Mouse (Mus musculus) megakaryocyte progenitor cell, adult 5-6 weeks (primary cell): Measurements from ENCODE around the gene Fam151a. TPM values are rescaled to one million over a fixed set of nuclear protein-coding genes. Genes with fewer than 3 reads are reported as not detected.
"Not testable (repeated sequence)": the region's sequence is repeated elsewhere in the genome, so short reads cannot be mapped to it uniquely, and the experiment has no call there.

ENCODE experiments used
- ATAC-seq: replicated peaks from 2 replicates; pipeline ENCODE4 v1.8.0; 2016; ENCODE audit warnings: mild to moderate bottlenecking, moderate TSS enrichment, inconsistent platforms; ENCODE audit not compliant: poor library complexity
- total RNA-seq, 2 experiments: library from RNA; stranded (forward) in 1 of 2; stranded (reverse) in 1 of 2; fragments of 157-497, 149-512 nt in 1 of 2; fragments of 200-1000 nt in 1 of 2; gene quantifications; 2 replicates each; pipeline versions ENCODE4 v1.2.3 to v1.2.4; 2015 to 2017

Fam151a gene
- total RNA-seq (2015): not detected in 2 replicates
- not detected in 2 replicates for total RNA-seq (2017)

GRCm38 (mm10) chr4:106733636-106734035 is at the start of gene Fam151a:
Gene Fam151a, plus strand, starts transcription at chr4:106733889.
- ATAC-seq: no peak

GRCm38 (mm10) chr4:106688636-106689296 is 44.9 kb upstream of the Fam151a start:
- no peak for ATAC-seq

- ATAC-seq: no peak
These were observed 39.8 kb upstream of the Fam151a start for GRCm38 (mm10) chr4:106693841-106694430.

- ATAC-seq: peak; percentile 89
These were observed 33.7 kb upstream of the Fam151a start for GRCm38 (mm10) chr4:106699989-106700388.

GRCm38 (mm10) chr4:106700798-106701197 is 32.9 kb upstream of the Fam151a start:
- no peak for ATAC-seq

GRCm38 (mm10) chr4:106703956-106704355 is 29.7 kb upstream of the Fam151a start:
- no peak for ATAC-seq

GRCm38 (mm10) chr4:106704416-106704815 is 29.3 kb upstream of the Fam151a start:
- ATAC-seq: no peak

- no peak for ATAC-seq
These were observed 28.5 kb upstream of the Fam151a start for GRCm38 (mm10) chr4:106705096-106705665.

- ATAC-seq: no peak
These were observed 25.7 kb upstream of the Fam151a start for GRCm38 (mm10) chr4:106707957-106708356.

GRCm38 (mm10) chr4:106708408-106708807 is 25.3 kb upstream of the Fam151a start:
- ATAC-seq: peak; percentile 93

- ATAC-seq: no peak
These were observed 20.1 kb upstream of the Fam151a start for GRCm38 (mm10) chr4:106713622-106714021.

- ATAC-seq: no peak
These were observed 13.1 kb upstream of the Fam151a start for GRCm38 (mm10) chr4:106720631-106721030.

- ATAC-seq: no peak
These were observed 2.9 kb upstream of the Fam151a start, which contains the start of gene Mroh7 for GRCm38 (mm10) chr4:106730814-106731213. Gene Mroh7, minus strand, starts transcription at chr4:106730925.

- ATAC-seq: not testable (repeated sequence)
These were observed 3.2 kb downstream of the Fam151a start for GRCm38 (mm10) chr4:106736884-106737283.

- ATAC-seq: no peak
These were observed 4.2 kb downstream of the Fam151a start for GRCm38 (mm10) chr4:106737904-106738303.

GRCm38 (mm10) chr4:106745862-106746261 is 12.2 kb downstream of the Fam151a start:
- no peak for ATAC-seq

- ATAC-seq: no peak
These were observed 13.4 kb downstream of the Fam151a start for GRCm38 (mm10) chr4:106747001-106747580.

GRCm38 (mm10) chr4:106749699-106750098 is 16.0 kb downstream of the Fam151a start:
- peak; percentile 70 for ATAC-seq

- no peak for ATAC-seq
These were observed 18.0 kb downstream of the Fam151a start for GRCm38 (mm10) chr4:106751726-106752125.

- ATAC-seq: no peak
These were observed 30.5 kb downstream of the Fam151a start for GRCm38 (mm10) chr4:106764166-106764565.

GRCm38 (mm10) chr4:106769306-106769705 is 35.6 kb downstream of the Fam151a start:
- ATAC-seq: no peak

GRCm38 (mm10) chr4:106772558-106772957 is 38.9 kb downstream of the Fam151a start:
- ATAC-seq: no peak
